Mouse (Mus musculus): Measurements from ENCODE around the gene Elovl7. TPM values are rescaled to one million over a fixed set of nuclear protein-coding genes. Genes with fewer than 3 reads are reported as not detected.

Gene Elovl7
- polyA plus RNA-seq, 1 experiment from 2014 or later: 1.8 TPM

DNA sequence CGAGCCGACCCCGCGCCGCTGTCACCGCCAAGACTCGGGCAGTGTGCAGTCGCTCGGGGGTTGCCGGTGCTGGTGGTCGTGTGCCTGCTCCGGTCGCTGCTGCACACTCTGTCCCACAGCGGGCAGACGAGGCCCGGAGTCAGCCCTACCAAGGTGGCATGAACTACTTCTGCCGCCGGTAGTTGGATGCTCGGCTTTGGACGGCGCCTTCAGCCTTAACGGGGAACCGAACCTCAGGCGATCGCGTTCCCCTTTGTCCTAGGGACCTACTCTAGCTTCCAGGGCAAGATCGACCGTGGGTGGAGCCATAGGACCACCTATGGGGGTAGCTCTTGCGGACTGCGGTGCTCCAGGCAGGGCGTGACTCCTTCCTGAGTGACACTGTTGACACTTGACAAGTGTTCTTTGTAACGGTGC is 102.3 kb downstream of the Elovl7 start:
- no peaks in the 10 kb centered on the region for H3K27me3 ChIP-seq
- ATAC-seq (ENCODE audit: low FRiP score, low read depth): peak; percentile 68
- peaks cover 10% of the 10 kb centered on the region for H3K4me1 ChIP-seq
- peak overlapping the region; percentile 63 for H3K4me3 ChIP-seq
- no peak overlapping the region for H3K27ac ChIP-seq
- no peaks in the 10 kb centered on the region for H3K36me3 ChIP-seq
- H3K4me2 ChIP-seq (replicated peaks): peak overlapping the region; percentile 87
- H3K9ac ChIP-seq: peak overlapping the region; percentile 81
- WGBS: under 1% methylated on average over 32 of the region's 32 CpGs
- H3K9me3 ChIP-seq: no peaks in the 10 kb centered on the region

DNA sequence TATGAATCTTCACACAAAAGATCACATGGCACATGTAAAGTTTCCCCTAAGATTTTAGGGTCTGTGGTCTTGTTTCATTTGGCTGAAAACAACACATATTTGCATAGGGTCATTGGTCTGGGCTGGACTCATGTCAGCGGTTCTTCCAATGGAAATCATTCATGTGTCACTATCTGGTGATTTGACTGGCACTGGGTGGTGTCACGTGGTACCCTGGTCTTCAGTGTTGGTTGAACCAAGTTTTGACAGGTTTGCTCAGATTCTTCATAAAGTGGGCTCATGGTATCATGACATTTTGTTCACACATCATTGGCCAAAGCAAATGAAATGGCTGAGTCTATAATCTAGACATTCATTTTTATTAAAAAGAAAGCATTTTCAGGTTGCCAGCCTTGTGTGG is 103.2 kb downstream of the Elovl7 start:
- peak overlapping the region; percentile 63 for H3K4me3 ChIP-seq
- 90% methylated on average over 2 of the region's 2 CpGs for WGBS
- no peak for ATAC-seq (ENCODE audit: low FRiP score, low read depth)
- peaks cover 10% of the 10 kb centered on the region for H3K4me1 ChIP-seq
- peak overlapping the region; percentile 87 for H3K4me2 ChIP-seq (replicated peaks)
- no peaks in the 10 kb centered on the region for H3K36me3 ChIP-seq
- no peaks in the 10 kb centered on the region for H3K27me3 ChIP-seq
- H3K27ac ChIP-seq: no peak overlapping the region
- H3K9me3 ChIP-seq: no peaks in the 10 kb centered on the region
- no peak overlapping the region for H3K9ac ChIP-seq

DNA sequence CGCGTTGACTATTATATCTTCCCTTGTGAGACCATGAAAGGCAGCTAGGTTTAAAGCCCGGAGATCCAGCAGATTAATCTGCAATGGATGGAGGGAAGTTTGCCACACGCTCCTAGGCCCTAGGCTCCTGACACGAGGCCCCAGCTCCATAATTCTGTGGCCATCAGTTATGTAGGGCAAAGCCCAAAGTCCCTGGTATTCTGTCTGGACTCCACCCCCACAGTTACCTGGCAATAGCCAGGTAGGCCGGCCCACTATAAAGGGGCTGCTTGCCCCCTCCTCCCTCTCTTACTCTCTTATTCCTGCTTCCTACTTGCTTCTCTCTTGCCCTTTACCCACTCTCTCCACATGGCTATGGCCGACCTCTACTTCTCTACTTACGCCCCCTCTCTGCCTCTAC is 104.8 kb downstream of the Elovl7 start:
- H3K36me3 ChIP-seq: peaks cover 3% of the 10 kb centered on the region
- H3K27me3 ChIP-seq: no peaks in the 10 kb centered on the region
- no peak overlapping the region for H3K9ac ChIP-seq
- H3K27ac ChIP-seq: no peak overlapping the region
- peaks cover 10% of the 10 kb centered on the region for H3K4me1 ChIP-seq
- no peak overlapping the region for H3K4me3 ChIP-seq
- 95% methylated on average over 8 of the region's 8 CpGs for WGBS
- no peak for ATAC-seq (ENCODE audit: low FRiP score, low read depth)
- no peak overlapping the region for H3K4me2 ChIP-seq (replicated peaks)
- no peaks in the 10 kb centered on the region for H3K9me3 ChIP-seq

DNA sequence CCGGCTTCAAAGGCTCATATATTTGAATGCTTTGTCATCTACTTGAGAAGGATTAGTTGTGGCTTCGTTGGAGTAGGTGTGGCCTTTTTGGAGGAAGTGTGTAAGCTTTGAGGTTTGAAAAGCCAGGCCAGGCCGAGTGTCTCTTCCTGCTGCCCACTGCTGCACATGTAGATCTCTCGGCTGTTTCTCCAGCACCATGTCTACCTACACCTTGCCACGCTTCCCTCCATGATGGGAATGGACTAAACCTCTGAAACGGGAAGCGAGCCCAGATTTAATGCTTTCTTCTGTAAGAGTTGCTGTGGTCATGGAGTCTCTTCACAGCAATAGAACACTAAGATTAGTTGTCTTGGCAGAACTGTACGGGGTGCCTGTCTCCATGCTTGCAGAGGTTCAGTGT is 106.0 kb downstream of the Elovl7 start:
- no peak for ATAC-seq (ENCODE audit: low FRiP score, low read depth)
- H3K9me3 ChIP-seq: no peaks in the 10 kb centered on the region
- H3K27ac ChIP-seq: no peak overlapping the region
- H3K4me1 ChIP-seq: peaks cover 10% of the 10 kb centered on the region
- H3K9ac ChIP-seq: no peak overlapping the region
- no peak overlapping the region for H3K4me3 ChIP-seq
- 93% methylated on average over 8 of the region's 8 CpGs for WGBS
- H3K36me3 ChIP-seq: peaks cover 15% of the 10 kb centered on the region
- no peak overlapping the region for H3K4me2 ChIP-seq (replicated peaks)
- no peaks in the 10 kb centered on the region for H3K27me3 ChIP-seq

DNA sequence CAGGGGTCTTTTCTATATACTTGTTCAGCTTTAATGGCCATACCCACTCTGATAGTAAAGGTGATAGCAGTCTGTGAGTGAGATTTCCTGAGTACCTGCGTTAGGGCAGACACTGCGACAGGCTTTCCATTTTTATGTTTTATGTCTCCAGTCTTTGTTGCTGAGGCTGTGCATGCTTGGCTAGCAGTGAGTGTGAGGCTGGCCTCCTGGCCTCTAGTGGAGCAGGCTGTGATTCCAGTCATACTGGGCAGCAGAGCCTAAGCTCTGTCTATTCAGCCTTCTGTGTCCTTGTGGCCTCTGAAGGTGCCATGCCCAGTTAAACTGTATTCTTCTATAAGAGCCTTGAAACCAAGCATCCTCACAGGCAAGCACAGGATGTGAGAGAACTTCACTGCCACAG is 108.3 kb downstream of the Elovl7 start:
- Histone ChIP-seq H3K27me3 (no peaks in the 10 kb centered on the region), H3K36me3 (peaks cover 19% of the 10 kb centered on the region), H3K9me3 (no peaks in the 10 kb centered on the region), H3K27ac (no peak overlapping the region), H3K4me1 (no peaks in the 10 kb centered on the region), H3K4me2 (replicated peaks) (no peak overlapping the region), H3K9ac (no peak overlapping the region), H3K4me3 (no peak overlapping the region)
- 86% methylated on average over 2 of the region's 2 CpGs for whole genome bisulfite sequencing
- ATAC-seq (ENCODE audit: low FRiP score, low read depth): no peak

DNA sequence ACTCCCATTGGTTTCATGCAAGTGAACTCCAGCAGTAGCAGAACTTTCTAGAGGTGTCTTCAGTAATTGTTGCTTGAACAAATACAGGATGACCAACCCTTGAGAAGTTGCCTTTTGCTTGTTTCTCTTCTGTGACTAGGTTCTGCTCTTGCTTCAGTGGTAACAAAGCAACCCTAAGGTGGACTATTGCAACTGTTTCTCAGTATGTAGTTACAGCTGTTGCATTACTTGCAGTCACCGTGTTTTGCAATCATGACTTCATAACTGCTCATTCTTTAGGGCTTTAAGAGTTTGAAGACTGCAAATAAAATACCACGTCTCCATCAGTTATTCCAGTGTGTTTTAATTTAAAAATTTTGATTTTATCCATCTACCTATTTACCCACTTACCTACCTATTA is 109.1 kb downstream of the Elovl7 start:
- no peak overlapping the region for H3K27ac ChIP-seq
- no peaks in the 10 kb centered on the region for H3K4me1 ChIP-seq
- H3K36me3 ChIP-seq: peaks cover 19% of the 10 kb centered on the region
- no peaks in the 10 kb centered on the region for H3K27me3 ChIP-seq
- 79% methylated on average over 2 of the region's 2 CpGs for WGBS
- ATAC-seq (ENCODE audit: low FRiP score, low read depth): no peak
- no peak overlapping the region for H3K4me3 ChIP-seq
- no peaks in the 10 kb centered on the region for H3K9me3 ChIP-seq
- H3K9ac ChIP-seq: no peak overlapping the region
- H3K4me2 ChIP-seq (replicated peaks): no peak overlapping the region

DNA sequence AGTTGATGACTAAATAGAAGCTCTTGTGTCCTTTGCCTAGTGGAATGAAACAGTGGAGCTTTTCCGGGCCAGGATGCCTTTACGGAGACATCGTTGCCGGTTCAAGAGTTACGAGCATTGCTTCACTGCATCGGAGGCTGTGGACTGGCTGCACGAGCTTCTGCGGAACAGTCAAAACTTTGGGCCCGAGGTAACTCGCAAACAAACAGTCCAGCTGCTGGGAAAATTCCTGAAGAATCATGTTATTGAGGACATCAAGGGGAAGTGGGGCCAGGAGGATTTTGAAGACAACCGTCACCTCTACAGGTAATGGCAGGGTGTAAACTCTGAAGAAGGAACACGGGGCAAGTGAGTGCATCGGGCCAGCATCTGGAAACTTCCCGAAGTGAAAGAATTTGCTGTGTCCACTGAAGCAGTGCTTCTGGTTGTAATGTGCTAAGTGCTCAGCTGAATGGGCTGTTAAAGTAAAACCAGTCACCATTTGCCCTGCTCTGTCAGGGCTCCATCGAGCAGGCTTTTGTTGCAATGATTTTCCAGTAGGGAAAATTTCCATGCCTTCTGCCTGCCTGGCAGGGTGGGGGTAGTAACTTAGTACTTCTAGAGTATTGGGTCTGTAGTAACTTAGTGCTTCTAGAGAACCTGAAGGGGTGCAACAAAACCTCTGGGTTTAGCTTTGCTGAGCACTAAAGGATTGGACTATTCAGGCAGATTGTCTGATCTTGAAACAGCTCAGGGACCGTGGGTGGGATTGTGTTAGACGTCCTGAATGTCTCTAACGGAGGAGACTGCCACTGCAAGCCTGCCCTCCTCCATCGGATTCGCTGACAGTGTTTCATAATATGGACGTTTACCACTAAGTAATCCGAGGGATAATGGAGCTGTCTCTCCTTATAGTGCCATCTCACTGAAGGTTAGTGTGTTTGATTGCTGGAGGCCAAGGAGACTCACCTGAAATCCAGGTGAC is 109.9 kb downstream of the Elovl7 start:
- H3K9me3 ChIP-seq: no peaks in the 10 kb centered on the region
- WGBS: 85% methylated on average over 22 of the region's 22 CpGs
- no peaks in the 10 kb centered on the region for H3K4me1 ChIP-seq
- no peak overlapping the region for H3K27ac ChIP-seq
- no peak overlapping the region for H3K4me3 ChIP-seq
- H3K4me2 ChIP-seq (replicated peaks): no peak overlapping the region
- H3K36me3 ChIP-seq: peaks cover 19% of the 10 kb centered on the region
- no peaks in the 10 kb centered on the region for H3K27me3 ChIP-seq
- ATAC-seq (ENCODE audit: low FRiP score, low read depth): no peak
- H3K9ac ChIP-seq: no peak overlapping the region

DNA sequence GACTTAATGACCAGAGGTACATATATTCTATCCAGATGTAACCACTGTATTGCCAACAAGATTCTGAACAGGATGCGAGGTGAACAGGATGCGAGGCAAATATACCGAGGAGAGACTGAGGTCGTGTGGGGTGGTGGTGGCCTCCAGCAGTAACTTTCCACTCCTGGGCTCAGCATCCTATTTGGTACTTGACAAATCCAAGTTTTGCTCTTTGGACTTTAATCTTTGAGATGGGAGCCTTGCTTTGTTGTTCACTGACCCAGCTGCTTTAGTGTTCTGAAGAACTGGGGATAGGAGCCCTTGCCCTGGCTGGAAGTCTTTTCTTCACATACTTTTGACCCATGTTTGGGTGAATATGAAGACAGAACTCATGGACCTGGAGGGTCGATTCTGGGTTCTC is 111.7 kb downstream of the Elovl7 start:
- no peak overlapping the region for H3K27ac ChIP-seq
- H3K9ac ChIP-seq: no peak overlapping the region
- no peak overlapping the region for H3K4me2 ChIP-seq (replicated peaks)
- H3K27me3 ChIP-seq: no peaks in the 10 kb centered on the region
- WGBS: 90% methylated on average over 5 of the region's 5 CpGs
- H3K4me1 ChIP-seq: no peaks in the 10 kb centered on the region
- H3K9me3 ChIP-seq: no peaks in the 10 kb centered on the region
- H3K4me3 ChIP-seq: no peak overlapping the region
- ATAC-seq (ENCODE audit: low FRiP score, low read depth): no peak
- peaks cover 19% of the 10 kb centered on the region for H3K36me3 ChIP-seq

DNA sequence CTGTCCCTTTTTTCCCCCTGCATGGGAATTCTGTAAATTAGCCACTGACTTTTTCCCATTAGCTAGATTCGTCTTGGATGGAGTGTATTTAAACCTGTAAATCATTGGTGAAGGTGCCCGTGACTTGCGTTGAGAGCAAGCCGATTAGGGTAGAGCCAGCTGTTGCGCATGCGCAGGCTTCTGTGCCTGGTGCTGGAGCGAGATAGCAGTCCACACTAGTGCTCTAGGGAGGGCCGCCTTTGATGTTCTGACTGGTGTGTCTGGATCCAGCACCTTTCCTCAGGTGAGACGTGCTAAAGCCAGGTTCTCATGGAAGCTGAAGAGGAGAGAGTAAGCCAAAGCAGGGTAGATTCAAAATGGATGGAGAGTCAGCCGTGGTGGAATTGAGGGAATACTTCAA is 112.1 kb downstream of the Elovl7 start:
- ATAC-seq (ENCODE audit: low FRiP score, low read depth): no peak
- Histone ChIP-seq H3K4me3 (no peak overlapping the region), H3K9me3 (no peaks in the 10 kb centered on the region), H3K27me3 (no peaks in the 10 kb centered on the region), H3K36me3 (peaks cover 19% of the 10 kb centered on the region), H3K4me1 (no peaks in the 10 kb centered on the region), H3K4me2 (replicated peaks) (no peak overlapping the region), H3K27ac (no peak overlapping the region), H3K9ac (no peak overlapping the region)
- 87% methylated on average over 10 of the region's 10 CpGs for WGBS

DNA sequence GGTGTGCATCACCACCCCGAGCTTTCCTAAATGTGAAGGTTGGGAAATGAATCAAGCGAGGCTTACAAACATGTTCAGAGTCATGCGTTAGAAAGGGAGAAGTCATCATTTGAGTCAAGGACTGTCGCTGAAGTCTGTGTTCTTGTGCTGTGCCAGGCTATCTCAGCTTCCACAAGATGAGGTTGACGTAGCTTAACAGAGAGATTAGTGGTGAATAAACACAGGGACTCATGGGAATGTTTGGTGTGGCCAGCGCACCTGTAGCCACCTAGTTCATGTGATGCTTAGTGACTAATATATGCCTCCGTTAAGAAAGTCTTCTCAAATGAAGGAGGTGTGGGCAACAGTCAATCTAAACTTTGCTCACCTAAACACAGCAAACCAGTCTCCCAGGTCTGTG is 112.8 kb downstream of the Elovl7 start:
- ATAC-seq (ENCODE audit: low FRiP score, low read depth): no peak
- Histone ChIP-seq H3K4me1 (no peaks in the 10 kb centered on the region), H3K27me3 (no peaks in the 10 kb centered on the region), H3K9me3 (no peaks in the 10 kb centered on the region), H3K4me2 (replicated peaks) (no peak overlapping the region), H3K36me3 (peaks cover 23% of the 10 kb centered on the region), H3K27ac (no peak overlapping the region), H3K9ac (no peak overlapping the region), H3K4me3 (no peak overlapping the region)
- 90% methylated on average over 7 of the region's 7 CpGs for WGBS

DNA sequence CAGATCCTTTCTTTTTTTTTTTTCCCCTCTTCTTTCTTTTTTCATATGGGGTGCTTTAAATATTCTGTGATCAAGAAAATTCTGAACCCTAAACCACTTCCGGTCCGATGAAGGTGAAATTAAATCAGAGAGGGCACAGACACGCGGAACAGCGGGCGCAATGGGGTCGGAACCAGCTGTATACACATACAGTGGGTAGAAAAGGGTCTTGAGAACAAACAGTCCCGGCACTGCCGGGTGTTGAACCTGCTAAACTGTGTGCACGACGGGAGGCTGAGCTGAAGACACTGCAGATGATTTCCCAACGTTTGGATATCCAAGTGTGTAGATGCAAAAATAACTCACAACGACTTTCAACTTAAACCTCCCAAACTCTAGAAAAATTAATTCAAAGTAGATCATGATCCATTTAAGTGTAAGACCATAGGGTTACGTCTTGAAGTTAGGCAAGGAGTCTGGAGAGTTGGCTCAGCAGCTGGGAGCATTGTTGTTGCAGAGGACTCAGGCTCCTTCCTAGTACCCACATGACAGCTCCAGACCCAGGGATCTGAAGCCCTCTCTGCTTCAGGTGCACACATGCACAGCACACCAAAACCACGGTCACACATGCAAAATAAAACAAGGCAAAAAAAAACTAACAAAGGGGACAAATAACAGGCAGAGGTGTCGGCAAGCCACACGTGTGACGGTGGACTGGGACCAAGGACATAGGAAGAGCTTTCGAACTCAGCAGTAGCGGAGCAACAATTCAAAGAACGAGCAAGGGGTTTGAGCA is 114.4 kb downstream of the Elovl7 start:
- peaks cover 23% of the 10 kb centered on the region for H3K36me3 ChIP-seq
- H3K4me3 ChIP-seq: no peak overlapping the region

DNA sequence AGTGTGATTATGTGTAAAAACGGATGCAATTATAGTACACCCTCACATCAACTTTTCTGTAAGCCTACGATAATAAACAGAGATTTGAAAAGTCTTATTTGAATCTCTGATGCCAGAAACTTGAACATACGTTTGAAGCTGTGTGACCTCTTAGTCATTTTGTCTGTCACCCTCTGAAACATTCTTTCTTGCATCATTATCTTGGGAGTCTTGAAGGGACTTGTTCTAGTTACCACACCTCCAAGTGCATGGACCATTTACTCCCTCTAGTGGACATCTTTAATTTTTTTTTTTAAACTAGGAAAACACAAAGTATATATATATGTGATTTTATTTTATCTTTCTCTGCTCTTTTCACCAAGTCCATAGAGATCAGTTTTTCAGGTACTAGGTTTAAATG is 115.5 kb downstream of the Elovl7 start:
- H3K27ac ChIP-seq: no peak overlapping the region
- 62% methylated on average over 3 of the region's 3 CpGs for WGBS
- peaks cover 13% of the 10 kb centered on the region for H3K36me3 ChIP-seq
- H3K4me3 ChIP-seq: no peak overlapping the region
- H3K9ac ChIP-seq: no peak overlapping the region
- no peak overlapping the region for H3K4me2 ChIP-seq (replicated peaks)
- no peaks in the 10 kb centered on the region for H3K27me3 ChIP-seq
- no peaks in the 10 kb centered on the region for H3K9me3 ChIP-seq
- no peak for ATAC-seq (ENCODE audit: low FRiP score, low read depth)
- no peaks in the 10 kb centered on the region for H3K4me1 ChIP-seq

More for the DNA sequence above, 114.4 kb downstream of the Elovl7 start:
- H3K9me3 ChIP-seq: no peaks in the 10 kb centered on the region
- ATAC-seq (ENCODE audit: low FRiP score, low read depth): no peak
- H3K4me2 ChIP-seq (replicated peaks): no peak overlapping the region
- no peaks in the 10 kb centered on the region for H3K27me3 ChIP-seq
- 90% methylated on average over 21 of the region's 21 CpGs for WGBS
- no peak overlapping the region for H3K9ac ChIP-seq
- H3K27ac ChIP-seq: no peak overlapping the region
- H3K4me1 ChIP-seq: no peaks in the 10 kb centered on the region
